Mouse (Mus musculus): ENCODE measurements around the gene Pde4b. TPM values are rescaled to one million over a fixed set of nuclear protein-coding genes. Genes with fewer than 3 reads are reported as not detected.
A peak's percentile ranks its signal among the peaks of the same experiment; 100 is the strongest.
"Not testable (repeated sequence)": the region's sequence is repeated elsewhere in the genome, so short reads cannot be mapped to it uniquely, and the experiment has no call there.

The Pde4b gene
- 9.9 and 11.7 TPM in 2 replicates for polyA plus RNA-seq (2016; fragmentation: Nextera tagmentation; extraction: Ambion mirVana)

DNA sequence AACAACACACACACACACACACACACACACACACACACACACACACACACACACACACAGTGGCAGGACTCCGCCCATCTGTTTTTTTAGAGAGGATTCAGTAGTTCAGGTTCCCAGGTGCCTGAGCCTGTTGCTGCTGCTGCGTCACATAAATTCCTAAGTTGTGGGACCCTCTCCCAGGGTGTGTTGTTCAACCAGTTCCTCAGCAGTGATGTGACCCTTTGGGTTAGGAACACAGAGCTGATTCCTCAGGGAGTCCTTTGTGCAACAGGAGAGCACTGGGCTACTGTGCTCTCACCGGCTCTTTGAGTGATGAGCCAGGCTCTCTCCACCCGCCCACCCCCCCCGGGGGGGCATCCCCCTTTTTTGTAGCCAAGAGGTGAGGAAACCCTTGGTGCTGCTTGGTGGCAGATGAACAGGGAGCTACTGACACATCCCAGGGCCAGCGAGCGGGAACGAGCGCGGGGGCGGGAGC lies at the start of gene Pde4b:
Gene Pde4b (plus strand): TSS at position 453 of the 475 bp plus-strand sequence.
- H3K4me1 ChIP-seq = peaks cover 12% of the 10 kb centered on the region
- H3K4me2 ChIP-seq (replicated peaks) = peak within 1 kb of the TSS; percentile 97
- H3K27ac ChIP-seq (replicated peaks) = no peak within 1 kb of the TSS
- no peaks in the 10 kb centered on the region for H3K36me3 ChIP-seq
- peak within 1 kb of the TSS; percentile 61 for H3K4me3 ChIP-seq
- WGBS = 11% methylated on average over 11 of the region's 11 CpGs
- peaks cover 29% of the 10 kb centered on the region for H3K27me3 ChIP-seq
- H3K9ac ChIP-seq (replicated peaks) = peak within 1 kb of the TSS; percentile 49
- peak; percentile 68 for ATAC-seq (ENCODE audit: low FRiP score, low read depth)
- no peaks in the 10 kb centered on the region for H3K9me3 ChIP-seq

- no peaks in the 10 kb centered on the region for H3K36me3 ChIP-seq
- 73% methylated on average over 3 of the region's 3 CpGs for WGBS
- ATAC-seq (ENCODE audit: low FRiP score, low read depth) = no peak
- no peaks in the 10 kb centered on the region for H3K4me1 ChIP-seq
- no peak overlapping the region for H3K27ac ChIP-seq (replicated peaks)
- no peaks in the 10 kb centered on the region for H3K9me3 ChIP-seq
- H3K4me2 ChIP-seq (replicated peaks) = no peak overlapping the region
- no peak overlapping the region for H3K4me3 ChIP-seq
- H3K27me3 ChIP-seq = no peaks in the 10 kb centered on the region
- H3K9ac ChIP-seq (replicated peaks) = no peak overlapping the region
These were observed 47.2 kb upstream of the Pde4b start for GRCm38 (mm10) chr4:102040190-102040589.

GRCm38 (mm10) chr4:102045183-102046140 lies 41.9 kb upstream of the Pde4b start:
- Histone ChIP-seq H3K27me3 (no peaks in the 10 kb centered on the region), H3K4me3 (no peak overlapping the region), H3K27ac (replicated peaks) (no peak overlapping the region), H3K4me2 (replicated peaks) (no peak overlapping the region), H3K9me3 (no peaks in the 10 kb centered on the region), H3K4me1 (no peaks in the 10 kb centered on the region), H3K36me3 (no peaks in the 10 kb centered on the region), H3K9ac (replicated peaks) (no peak overlapping the region)
- WGBS = 81% methylated on average over 4 of the region's 6 CpGs
- no peak for ATAC-seq (ENCODE audit: low FRiP score, low read depth)

GRCm38 (mm10) chr4:102049368-102049767 lies 38.0 kb upstream of the Pde4b start:
- H3K4me1 ChIP-seq; H3K27me3 ChIP-seq; H3K4me2 ChIP-seq (replicated peaks); H3K4me3 ChIP-seq; H3K36me3 ChIP-seq; H3K9me3 ChIP-seq; H3K9ac ChIP-seq (replicated peaks); H3K27ac ChIP-seq (replicated peaks): not testable (repeated sequence)
- peak; percentile 68; the same call in 1 of the 2 replicates for ATAC-seq (ENCODE audit: low FRiP score, low read depth)
- WGBS = 96% methylated on average over 14 of the region's 14 CpGs

DNA sequence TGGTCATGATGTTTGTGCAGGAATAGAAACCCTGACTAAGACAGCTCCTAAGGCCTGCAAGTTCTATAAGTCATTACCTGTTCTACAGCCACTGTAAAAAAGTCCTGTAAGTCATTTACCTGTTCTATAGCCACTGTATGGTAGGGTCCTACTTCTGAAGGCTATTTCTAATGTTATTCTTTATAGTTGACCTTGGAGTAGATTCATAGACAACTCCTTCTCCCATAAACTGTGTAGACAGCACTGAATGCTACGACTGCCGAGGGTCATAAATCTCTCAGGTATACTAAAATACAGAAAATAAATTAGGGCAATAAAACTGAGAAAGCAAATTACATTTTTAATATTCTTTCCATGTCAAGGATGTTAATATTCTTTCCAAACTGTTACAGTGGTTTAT lies 26.0 kb upstream of the Pde4b start:
- no peaks in the 10 kb centered on the region for H3K27me3 ChIP-seq
- H3K9me3 ChIP-seq = no peaks in the 10 kb centered on the region
- no peak overlapping the region for H3K9ac ChIP-seq (replicated peaks)
- 94% methylated on average over 2 of the region's 2 CpGs for WGBS
- no peak overlapping the region for H3K27ac ChIP-seq (replicated peaks)
- H3K4me3 ChIP-seq = no peak overlapping the region
- ATAC-seq (ENCODE audit: low FRiP score, low read depth) = no peak
- H3K36me3 ChIP-seq = no peaks in the 10 kb centered on the region
- H3K4me2 ChIP-seq (replicated peaks) = no peak overlapping the region
- no peaks in the 10 kb centered on the region for H3K4me1 ChIP-seq

DNA sequence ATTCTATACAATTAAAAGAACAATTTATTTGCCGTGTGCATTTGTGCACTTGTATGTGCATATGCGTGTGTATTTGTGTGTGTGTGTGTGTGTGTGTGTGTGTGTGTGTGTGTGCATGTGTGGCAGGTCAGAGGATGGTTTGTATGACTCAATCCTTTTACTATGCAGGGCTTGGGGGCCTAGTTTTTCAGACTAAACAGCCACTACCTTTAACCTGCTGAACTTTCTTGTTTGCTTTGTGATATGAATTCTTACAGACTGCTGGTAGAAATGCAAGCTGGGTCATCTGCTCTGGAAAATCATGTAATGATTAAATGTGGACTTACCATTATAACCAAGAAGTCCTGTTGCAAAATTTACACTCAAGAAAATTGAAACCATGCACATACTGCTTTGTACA lies 18.0 kb upstream of the Pde4b start:
- Histone ChIP-seq H3K4me3 (no peak overlapping the region), H3K9me3 (no peaks in the 10 kb centered on the region), H3K36me3 (no peaks in the 10 kb centered on the region), H3K27ac (replicated peaks) (no peak overlapping the region), H3K4me1 (no peaks in the 10 kb centered on the region), H3K9ac (replicated peaks) (no peak overlapping the region), H3K4me2 (replicated peaks) (no peak overlapping the region), H3K27me3 (no peaks in the 10 kb centered on the region)
- 93% methylated on average over 2 of the region's 2 CpGs for WGBS
- ATAC-seq (ENCODE audit: low FRiP score, low read depth) = no peak

DNA sequence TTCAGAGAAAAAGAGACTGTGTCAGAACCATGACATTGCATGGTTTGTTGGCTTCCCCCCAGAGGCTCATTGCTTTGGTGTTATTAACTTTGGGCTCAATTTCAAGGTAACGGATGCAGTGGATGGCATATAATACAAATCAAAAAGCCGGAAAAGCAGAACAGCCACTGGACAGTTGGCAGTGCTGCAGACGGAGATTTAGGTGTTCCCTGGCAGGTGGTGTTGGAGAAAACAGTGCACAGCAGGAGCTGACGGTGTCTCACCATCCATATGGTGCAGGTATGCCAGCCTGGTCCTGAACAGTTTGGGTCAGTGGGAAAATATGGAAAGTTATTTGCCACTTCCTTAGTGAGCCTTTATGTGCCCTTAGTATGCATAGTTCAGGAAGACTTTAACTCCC lies 1.0 kb upstream of the Pde4b start:
- ATAC-seq (ENCODE audit: low FRiP score, low read depth) = no peak
- Histone ChIP-seq H3K4me3 (no peak overlapping the region), H3K4me1 (peaks cover 12% of the 10 kb centered on the region), H3K36me3 (no peaks in the 10 kb centered on the region), H3K27me3 (peaks cover 29% of the 10 kb centered on the region), H3K4me2 (replicated peaks) (no peak overlapping the region), H3K9me3 (no peaks in the 10 kb centered on the region), H3K9ac (replicated peaks) (no peak overlapping the region), H3K27ac (replicated peaks) (no peak overlapping the region)
- 83% methylated on average over 4 of the region's 4 CpGs for WGBS

DNA sequence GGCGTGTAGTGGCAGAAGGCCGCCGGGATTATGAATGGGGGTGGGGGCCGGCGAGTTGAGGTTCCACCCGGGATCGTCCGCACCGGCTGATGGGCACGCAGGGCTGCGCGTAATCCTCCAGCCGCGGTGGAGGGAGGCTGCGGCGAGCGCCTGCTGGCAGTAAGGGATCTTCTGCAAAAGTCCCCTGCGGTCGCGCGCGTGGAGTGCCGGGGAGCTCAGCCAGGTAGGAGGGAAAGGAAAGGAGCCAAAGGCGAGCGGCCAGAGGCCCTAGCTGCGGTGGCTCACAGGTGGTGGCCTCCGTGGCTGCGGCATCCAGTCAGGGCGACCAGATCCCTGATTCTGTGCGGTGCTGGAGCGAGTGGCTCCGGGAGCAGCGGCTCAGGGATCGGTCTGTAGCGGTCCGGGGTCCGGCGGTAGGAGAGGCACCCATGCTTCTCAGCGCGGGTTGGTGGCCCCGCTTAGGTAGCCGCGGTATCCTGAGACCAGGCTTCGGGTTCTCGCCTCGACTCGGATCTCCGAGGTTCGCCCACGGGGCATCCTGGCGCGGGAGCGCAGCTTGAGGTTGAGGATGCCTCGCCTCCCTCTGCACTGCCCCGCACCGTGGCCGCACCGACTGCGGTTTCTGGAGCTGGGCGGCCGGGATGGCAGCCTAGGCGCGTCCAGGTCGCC lies 357 bp downstream of the Pde4b start:
- under 1% methylated on average over 64 of the region's 64 CpGs for WGBS
- no peak overlapping the region for H3K27ac ChIP-seq (replicated peaks)
- peak overlapping the region; percentile 61 for H3K4me3 ChIP-seq
- peak overlapping the region; percentile 49 for H3K9ac ChIP-seq (replicated peaks)
- H3K27me3 ChIP-seq = peaks cover 29% of the 10 kb centered on the region
- H3K36me3 ChIP-seq = no peaks in the 10 kb centered on the region
- H3K9me3 ChIP-seq = no peaks in the 10 kb centered on the region
- H3K4me2 ChIP-seq (replicated peaks) = peak overlapping the region; percentile 97
- peak; percentile 85 for ATAC-seq (ENCODE audit: low FRiP score, low read depth)
- peaks cover 12% of the 10 kb centered on the region for H3K4me1 ChIP-seq

DNA sequence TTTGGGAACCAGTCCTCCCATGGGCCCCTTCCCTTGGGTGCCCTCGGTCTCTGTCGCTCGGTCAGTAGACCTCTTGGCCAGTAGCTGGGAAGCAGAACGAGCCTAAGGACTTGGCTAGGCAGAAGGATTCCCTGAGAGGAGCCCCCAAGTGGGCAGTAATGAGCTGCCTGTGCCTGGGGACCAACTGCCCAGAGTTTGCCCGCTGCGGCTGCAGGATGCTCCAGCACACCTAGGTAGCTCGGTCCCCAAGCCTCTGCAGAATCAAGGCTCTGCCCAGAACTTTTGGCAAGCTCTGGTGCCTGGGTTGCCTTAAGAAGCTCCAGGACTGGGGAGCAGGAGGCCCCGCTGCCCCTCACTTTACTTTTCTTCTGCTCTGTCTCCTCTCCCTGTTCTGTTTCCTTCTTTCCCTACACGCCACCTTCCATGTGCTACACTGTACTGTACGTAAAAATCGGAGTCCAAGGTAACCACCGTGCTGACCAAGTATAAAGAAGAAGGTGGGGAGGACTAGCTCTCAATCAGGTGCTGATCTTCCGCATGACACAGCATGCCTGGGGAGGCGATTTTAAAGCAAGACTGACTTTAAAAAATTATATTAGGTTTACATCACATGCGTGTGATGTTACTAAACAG lies 1.0 kb downstream of the Pde4b start:
- peak overlapping the region; percentile 61 for H3K4me3 ChIP-seq
- 31% methylated on average over 15 of the region's 15 CpGs for WGBS
- H3K4me1 ChIP-seq = peaks cover 12% of the 10 kb centered on the region
- H3K9ac ChIP-seq (replicated peaks) = peak overlapping the region; percentile 49
- ATAC-seq (ENCODE audit: low FRiP score, low read depth) = no peak; the same call in 1 of the 2 replicates
- no peak overlapping the region for H3K27ac ChIP-seq (replicated peaks)
- peak overlapping the region; percentile 97 for H3K4me2 ChIP-seq (replicated peaks)
- no peaks in the 10 kb centered on the region for H3K9me3 ChIP-seq
- no peaks in the 10 kb centered on the region for H3K36me3 ChIP-seq
- peaks cover 29% of the 10 kb centered on the region for H3K27me3 ChIP-seq

DNA sequence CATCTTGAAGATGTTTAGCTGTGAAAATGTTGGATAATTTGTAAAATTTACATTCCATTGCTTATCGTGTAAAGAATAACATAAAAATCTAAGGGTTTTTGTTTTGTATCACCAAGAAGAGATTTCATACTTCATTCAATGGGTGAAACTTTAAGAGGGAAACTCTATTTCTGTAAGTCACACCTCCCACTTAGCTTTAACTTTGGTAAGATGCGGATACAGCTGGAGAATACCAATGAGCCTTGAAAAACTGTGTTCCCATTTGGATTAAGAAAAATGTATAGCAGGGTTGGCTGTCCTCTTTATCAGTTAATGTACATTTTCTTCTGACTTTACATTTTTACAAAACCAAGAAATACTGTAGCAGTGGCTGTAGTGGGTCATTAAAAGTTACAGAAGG lies 8.5 kb downstream of the Pde4b start:
- ATAC-seq (ENCODE audit: low FRiP score, low read depth) = no peak
- 93% methylated on average over 2 of the region's 2 CpGs for WGBS
- no peaks in the 10 kb centered on the region for H3K4me1 ChIP-seq
- no peak overlapping the region for H3K9ac ChIP-seq (replicated peaks)
- no peak overlapping the region for H3K4me2 ChIP-seq (replicated peaks)
- H3K27ac ChIP-seq (replicated peaks) = no peak overlapping the region
- no peaks in the 10 kb centered on the region; the same call in 1 of the 2 replicates for H3K27me3 ChIP-seq
- no peak overlapping the region for H3K4me3 ChIP-seq
- no peaks in the 10 kb centered on the region for H3K36me3 ChIP-seq
- H3K9me3 ChIP-seq = no peaks in the 10 kb centered on the region

DNA sequence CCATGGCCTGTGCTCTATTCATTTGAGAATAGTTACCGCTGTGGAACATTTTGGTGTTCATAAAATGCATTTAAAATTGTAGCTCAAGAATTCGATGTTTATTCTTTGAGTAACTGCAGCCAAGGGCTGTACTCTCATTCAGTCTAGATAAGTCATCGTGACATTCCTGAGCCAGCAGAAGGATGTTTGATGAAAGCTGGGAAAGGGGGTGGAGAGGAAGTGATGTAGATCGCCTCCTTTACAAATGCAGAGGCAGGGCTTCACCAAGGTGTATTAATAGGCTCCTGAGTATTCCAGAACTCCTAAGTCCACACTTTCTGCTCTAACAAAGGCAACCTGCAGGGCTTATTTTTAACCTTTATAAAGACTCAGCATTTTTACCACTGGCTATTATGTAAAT lies 14.9 kb downstream of the Pde4b start:
- ATAC-seq (ENCODE audit: low FRiP score, low read depth) = no peak
- Histone ChIP-seq H3K36me3 (no peaks in the 10 kb centered on the region), H3K27me3 (no peaks in the 10 kb centered on the region), H3K4me2 (replicated peaks) (no peak overlapping the region), H3K27ac (replicated peaks) (no peak overlapping the region), H3K9me3 (no peaks in the 10 kb centered on the region), H3K9ac (replicated peaks) (no peak overlapping the region), H3K4me1 (no peaks in the 10 kb centered on the region), H3K4me3 (no peak overlapping the region)
- 85% methylated on average over 4 of the region's 4 CpGs for WGBS
